Mouse (Mus musculus): ENCODE data around the gene Disc1. TPM values are rescaled to one million over a fixed set of nuclear protein-coding genes. Genes with fewer than 3 reads are reported as not detected.

Gene Disc1
- polyA plus RNA-seq, 1 experiment from 2014 or later = 0.56 TPM

DNA sequence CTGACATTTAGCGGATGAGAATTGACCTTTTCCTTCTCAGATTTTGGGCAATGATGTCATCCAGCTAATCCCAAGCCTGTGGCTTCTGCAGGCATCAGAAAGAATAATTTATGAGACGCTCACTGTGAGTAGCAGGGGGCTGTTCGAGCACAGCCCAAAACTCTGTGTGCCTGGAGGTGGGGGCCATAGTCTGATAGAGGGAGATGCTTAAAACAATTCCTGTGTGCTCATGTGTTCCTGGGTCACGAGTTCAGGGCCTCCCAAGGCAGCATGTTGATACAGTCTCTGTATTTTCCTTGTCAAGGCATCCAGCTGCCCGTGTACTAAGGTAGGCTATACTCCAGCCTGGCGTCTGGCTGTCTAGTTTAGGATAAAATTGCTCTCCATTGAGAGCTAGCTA, 229.5 kb downstream of the Disc1 start:
- Histone ChIP-seq H3K4me3 (ENCODE audit: inconsistent target) (no peak overlapping the region), H3K27ac (peak overlapping the region; percentile 69; the same call in 1 of the 2 replicates), H3K36me3 (ENCODE audit: inconsistent target) (no peaks in the 10 kb centered on the region), H3K79me2 (ENCODE audit: inconsistent target) (no peaks in the 10 kb centered on the region)
- 92% methylated on average over 6 of the region's 6 CpGs for WGBS (ENCODE audit: missing documents)

- Histone ChIP-seq H3K36me3 (ENCODE audit: inconsistent target) (no peaks in the 10 kb centered on the region), H3K27ac (no peak overlapping the region), H3K79me2 (ENCODE audit: inconsistent target) (no peaks in the 10 kb centered on the region), H3K4me3 (ENCODE audit: inconsistent target) (no peak overlapping the region)
- WGBS (ENCODE audit: missing documents) = 91% methylated on average over 4 of the region's 4 CpGs
These were observed 230.9 kb downstream of the Disc1 start for GRCm38 (mm10) chr8:125284875-125285274.

DNA sequence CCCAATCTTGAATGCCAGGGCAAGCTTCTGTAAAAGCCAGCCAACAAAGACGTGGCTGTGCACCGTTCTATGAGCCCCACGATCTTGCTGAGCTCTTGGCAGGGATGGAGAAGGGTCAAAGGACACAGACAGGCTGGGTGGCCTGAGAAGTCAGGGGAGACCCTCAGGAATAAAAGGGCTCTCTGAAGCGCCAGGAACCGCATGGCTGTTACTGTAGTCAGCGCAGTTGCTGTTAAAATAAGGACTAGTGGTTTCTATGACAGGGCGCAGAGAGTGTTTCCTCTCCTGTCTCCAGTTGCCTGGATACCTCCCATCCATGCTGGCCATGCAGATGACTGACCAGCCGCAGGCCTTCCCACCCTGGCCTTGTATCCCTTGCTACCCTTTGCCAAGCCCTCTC, 231.4 kb downstream of the Disc1 start:
- H3K27ac ChIP-seq = peak overlapping the region; percentile 77
- 87% methylated on average over 8 of the region's 8 CpGs for WGBS (ENCODE audit: missing documents)
- H3K79me2 ChIP-seq (ENCODE audit: inconsistent target) = no peaks in the 10 kb centered on the region
- no peaks in the 10 kb centered on the region for H3K36me3 ChIP-seq (ENCODE audit: inconsistent target)
- no peak overlapping the region for H3K4me3 ChIP-seq (ENCODE audit: inconsistent target)

GRCm38 (mm10) chr8:125285966-125286681, 232.1 kb downstream of the Disc1 start:
- Histone ChIP-seq H3K36me3 (ENCODE audit: inconsistent target) (no peaks in the 10 kb centered on the region), H3K27ac (peak overlapping the region; percentile 77), H3K4me3 (ENCODE audit: inconsistent target) (peak overlapping the region; percentile 13), H3K79me2 (ENCODE audit: inconsistent target) (no peaks in the 10 kb centered on the region)
- 57% methylated on average over 12 of the region's 12 CpGs for WGBS (ENCODE audit: missing documents)

DNA sequence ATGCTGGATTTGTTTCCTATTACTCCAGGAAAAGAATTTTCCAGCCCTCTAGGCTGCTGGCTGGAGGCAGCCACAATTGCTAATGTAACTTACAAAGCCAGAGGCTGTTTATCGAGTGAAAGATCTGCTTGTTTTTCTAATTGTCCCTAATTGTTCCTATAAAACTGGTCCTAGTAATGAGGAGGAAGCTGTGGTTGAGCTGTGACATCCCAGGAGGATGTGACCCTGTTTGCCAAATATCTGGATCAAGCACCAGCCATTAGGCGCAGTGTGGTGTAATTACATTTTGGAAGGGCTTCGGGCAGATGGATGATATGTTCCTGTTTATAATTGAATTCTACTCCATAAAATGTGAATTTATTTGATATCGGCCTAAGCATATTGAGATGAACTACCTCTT, 233.3 kb downstream of the Disc1 start:
- Histone ChIP-seq H3K36me3 (ENCODE audit: inconsistent target) (no peaks in the 10 kb centered on the region), H3K27ac (peak overlapping the region; percentile 77), H3K79me2 (ENCODE audit: inconsistent target) (no peaks in the 10 kb centered on the region), H3K4me3 (ENCODE audit: inconsistent target) (peak overlapping the region; percentile 13; the same call in 1 of the 2 replicates)
- WGBS (ENCODE audit: missing documents) = 79% methylated on average over 4 of the region's 4 CpGs

GRCm38 (mm10) chr8:125287841-125288341, 233.9 kb downstream of the Disc1 start:
- H3K4me3 ChIP-seq (ENCODE audit: inconsistent target) = no peak overlapping the region
- H3K36me3 ChIP-seq (ENCODE audit: inconsistent target) = no peaks in the 10 kb centered on the region
- WGBS (ENCODE audit: missing documents) = 71% methylated on average over 7 of the region's 7 CpGs
- H3K79me2 ChIP-seq (ENCODE audit: inconsistent target) = no peaks in the 10 kb centered on the region
- H3K27ac ChIP-seq = peak overlapping the region; percentile 77

DNA sequence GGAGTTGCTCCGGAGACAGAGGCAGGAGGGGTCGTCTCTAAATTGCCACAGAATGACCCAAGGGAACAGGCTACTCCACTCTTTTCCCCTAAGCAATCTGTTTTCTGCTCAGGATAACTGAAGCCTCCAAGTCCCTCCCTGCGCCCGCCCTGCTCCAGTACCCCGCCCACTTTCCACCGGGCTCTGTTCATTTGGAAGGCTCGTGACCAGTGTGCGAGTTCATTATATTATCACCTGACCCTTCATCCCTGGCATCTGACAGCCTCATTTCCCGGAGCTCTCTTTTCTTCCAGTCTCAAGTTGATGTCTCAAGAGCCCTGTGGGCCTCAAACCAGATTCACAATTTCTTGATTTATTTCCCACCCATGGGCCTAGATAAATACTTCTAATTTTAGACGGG, 237.5 kb downstream of the Disc1 start:
- WGBS (ENCODE audit: missing documents) = 94% methylated on average over 10 of the region's 10 CpGs
- no peak overlapping the region for H3K4me3 ChIP-seq (ENCODE audit: inconsistent target)

DNA sequence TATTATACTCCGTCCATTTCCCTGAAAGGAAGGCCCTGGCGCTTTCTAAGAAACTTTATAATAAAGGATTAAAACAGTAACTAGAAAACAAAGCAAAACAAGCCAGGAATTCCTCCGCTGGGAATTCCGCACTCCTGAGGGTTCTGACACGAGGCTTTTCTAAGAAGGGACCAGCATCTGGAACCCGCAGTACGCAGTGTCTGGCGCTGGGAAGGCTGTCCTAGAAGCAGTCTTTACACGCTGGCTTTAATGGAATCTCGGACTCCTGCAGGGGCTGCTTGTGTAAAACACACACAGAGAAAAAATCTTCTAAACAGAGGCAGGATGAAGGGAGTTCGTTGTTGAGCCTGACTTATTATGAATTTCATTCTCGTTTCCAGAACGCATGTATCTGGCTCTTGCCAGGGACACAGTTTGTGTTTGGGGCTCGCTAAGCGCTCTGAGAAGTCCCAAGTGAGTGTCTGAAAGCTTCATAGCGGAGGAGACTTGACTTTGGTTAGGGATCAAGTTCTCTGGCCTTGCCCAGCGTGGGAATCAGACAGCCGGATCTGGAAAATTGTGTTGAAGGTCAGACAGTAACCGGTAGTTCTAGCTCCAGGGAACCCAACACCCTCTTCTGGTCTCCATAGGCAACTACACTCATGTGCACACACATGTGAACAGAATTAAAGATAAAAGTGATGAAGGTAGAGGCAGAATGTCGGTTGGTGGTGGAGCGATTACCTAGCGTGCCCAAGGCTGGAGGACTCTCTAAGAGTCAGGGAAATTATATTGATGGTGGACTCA, 238.1 kb downstream of the Disc1 start:
- H3K4me3 ChIP-seq (ENCODE audit: inconsistent target) = no peak overlapping the region
- 95% methylated on average over 22 of the region's 22 CpGs for WGBS (ENCODE audit: missing documents)
- H3K27ac ChIP-seq = no peak overlapping the region
- H3K79me2 ChIP-seq (ENCODE audit: inconsistent target) = no peaks in the 10 kb centered on the region
- H3K36me3 ChIP-seq (ENCODE audit: inconsistent target) = no peaks in the 10 kb centered on the region

More for the DNA sequence above, 237.5 kb downstream of the Disc1 start:
- no peaks in the 10 kb centered on the region for H3K36me3 ChIP-seq (ENCODE audit: inconsistent target)
- H3K79me2 ChIP-seq (ENCODE audit: inconsistent target) = no peaks in the 10 kb centered on the region
- no peak overlapping the region for H3K27ac ChIP-seq

DNA sequence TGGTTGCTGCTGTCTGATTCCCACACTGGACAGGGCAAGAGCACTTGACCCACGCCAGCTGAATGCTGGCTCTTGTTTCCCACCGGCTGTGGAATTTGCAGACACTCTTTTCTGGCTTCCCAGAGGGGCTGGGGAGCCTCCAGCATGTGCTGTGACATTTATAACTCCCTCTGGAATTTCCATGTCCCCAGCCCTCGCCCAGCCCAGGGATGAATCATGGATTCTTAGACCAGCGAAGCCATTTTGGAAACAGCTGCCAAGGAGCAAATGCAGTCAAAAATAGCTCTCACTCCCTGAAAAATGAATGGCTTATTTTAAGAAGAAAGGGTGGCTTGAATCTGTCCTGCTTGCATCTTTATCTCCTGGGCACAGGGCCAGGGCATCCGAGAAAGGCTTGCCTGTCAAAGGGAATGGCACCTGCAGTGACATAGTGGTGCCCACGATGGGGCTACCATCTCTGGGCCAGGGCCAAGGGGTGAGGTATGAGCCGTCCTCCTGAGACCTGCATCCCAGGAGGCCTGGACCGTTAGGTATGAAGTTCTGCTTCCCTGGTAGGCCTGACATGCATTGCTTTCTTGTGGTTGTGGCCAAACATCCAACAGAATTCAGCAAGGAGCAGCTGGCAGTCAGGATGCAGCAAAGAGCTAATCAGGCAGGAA, 239.1 kb downstream of the Disc1 start:
- Histone ChIP-seq H3K27ac (no peak overlapping the region), H3K79me2 (ENCODE audit: inconsistent target) (no peaks in the 10 kb centered on the region), H3K4me3 (ENCODE audit: inconsistent target) (no peak overlapping the region), H3K36me3 (ENCODE audit: inconsistent target) (no peaks in the 10 kb centered on the region)
- WGBS (ENCODE audit: missing documents) = 68% methylated on average over 8 of the region's 8 CpGs

GRCm38 (mm10) chr8:125299248-125299647, 245.3 kb downstream of the Disc1 start:
- Histone ChIP-seq H3K79me2 (ENCODE audit: inconsistent target) (no peaks in the 10 kb centered on the region), H3K36me3 (ENCODE audit: inconsistent target) (no peaks in the 10 kb centered on the region), H3K27ac (no peak overlapping the region), H3K4me3 (ENCODE audit: inconsistent target) (no peak overlapping the region)
- 53% methylated on average over 4 of the region's 4 CpGs for WGBS (ENCODE audit: missing documents)

DNA sequence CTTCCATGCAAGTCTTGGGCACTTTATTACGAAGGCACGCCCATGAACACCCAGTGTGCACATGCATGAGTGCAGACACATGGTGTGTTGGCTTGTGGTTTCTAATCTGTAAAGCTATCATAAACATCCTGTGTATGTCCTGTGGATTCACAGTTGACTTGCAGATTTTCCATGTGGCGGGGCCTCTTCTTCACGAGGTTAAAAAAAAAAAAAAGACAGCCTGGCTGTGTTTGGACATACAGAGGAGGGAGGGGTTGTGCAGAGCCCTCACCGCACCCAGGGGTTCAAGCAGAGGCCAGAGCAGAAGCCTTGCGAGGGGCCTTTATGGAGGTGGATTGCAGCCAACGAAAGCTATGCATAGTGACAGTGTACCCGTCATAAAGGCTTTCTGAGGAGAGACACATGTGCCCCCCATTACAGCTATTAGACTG, 248.0 kb downstream of the Disc1 start:
- H3K4me3 ChIP-seq (ENCODE audit: inconsistent target) = no peak overlapping the region
- 85% methylated on average over 8 of the region's 8 CpGs for WGBS (ENCODE audit: missing documents)
- H3K36me3 ChIP-seq (ENCODE audit: inconsistent target) = no peaks in the 10 kb centered on the region
- H3K79me2 ChIP-seq (ENCODE audit: inconsistent target) = no peaks in the 10 kb centered on the region
- no peak overlapping the region for H3K27ac ChIP-seq

- no peak overlapping the region for H3K4me3 ChIP-seq (ENCODE audit: inconsistent target)
- WGBS (ENCODE audit: missing documents) = 87% methylated on average over 10 of the region's 10 CpGs
- no peaks in the 10 kb centered on the region for H3K79me2 ChIP-seq (ENCODE audit: inconsistent target)
- H3K36me3 ChIP-seq (ENCODE audit: inconsistent target) = no peaks in the 10 kb centered on the region
- no peak overlapping the region for H3K27ac ChIP-seq
These were observed 252.7 kb downstream of the Disc1 start for GRCm38 (mm10) chr8:125306665-125307064.

DNA sequence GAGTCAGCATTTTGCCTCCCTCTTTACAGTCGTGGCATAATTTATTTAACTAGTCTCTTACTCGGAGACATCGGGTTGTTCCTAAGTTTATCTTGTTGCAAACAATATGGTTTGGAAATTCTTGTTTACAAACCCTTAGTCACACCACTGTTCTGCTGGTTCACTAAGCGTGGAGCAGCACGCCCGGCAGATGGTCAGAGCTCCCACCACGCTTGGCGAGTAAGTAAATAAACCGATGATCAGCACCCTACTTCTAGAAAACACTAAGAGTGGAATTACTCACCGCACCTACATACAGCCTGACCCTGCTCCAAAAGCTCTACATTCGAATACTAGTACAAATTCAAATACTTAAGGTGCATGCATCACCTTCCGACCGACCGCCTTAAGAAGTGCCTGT, 256.0 kb downstream of the Disc1 start:
- Histone ChIP-seq H3K36me3 (ENCODE audit: inconsistent target) (no peaks in the 10 kb centered on the region), H3K79me2 (ENCODE audit: inconsistent target) (no peaks in the 10 kb centered on the region), H3K27ac (no peak overlapping the region), H3K4me3 (ENCODE audit: inconsistent target) (no peak overlapping the region)
- 97% methylated on average over 14 of the region's 14 CpGs for WGBS (ENCODE audit: missing documents)

Data from macrophage (primary cell).